18 mouse cellular contexts compared by ENCODE assay signal in genomic region chr9:21439456-21439855, GRCm38 (mm10). TPM values are rescaled to one million over a fixed set of nuclear protein-coding genes. Genes with fewer than 3 reads are reported as not detected.
A peak's percentile ranks its signal among the peaks of the same experiment; 100 is the strongest.
DNase-seq lines count a peak whose midpoint lies in the region; ATAC-seq and TF ChIP-seq lines count a peak whose summit lies in the region.
"Had no signal": no experiment of that assay in that cellular context is flagged by ENCODE, and none has a peak within 500 bp of the region (broad histone marks: within the 10 kb centered on the region; RNA-seq: fewer than 3 reads in every experiment).

No protein-coding gene starts in this region.

- 0 out of 2 replicates have a peak, but pooled peaks have one; percentile 35 for ATAC-seq in frontal cortex, adult (ENCODE audit: low TSS enrichment)
- ATAC-seq in liver, postnatal 0 days: peak; percentile 40
- ATAC-seq in midbrain, embryonic 13.5 days: no peak
- ATAC-seq: activated CD4-positive, CD25-positive, alpha-beta regulatory T cell, adult 4 months; forebrain, embryonic 15.5 days; intestine, postnatal 0 days had no signal

- no peak overlapping the region for H3K27ac ChIP-seq in liver, postnatal 0 days (ENCODE audit: low read depth)
- H3K27ac ChIP-seq in midbrain, embryonic 13.5 days: no peak overlapping the region
- H3K27ac ChIP-seq: forebrain, embryonic 15.5 days; hindbrain, embryonic 12.5 days; liver, embryonic 13.5 days; midbrain, embryonic 12.5 days had no signal

- H3K4me3 ChIP-seq in liver, postnatal 0 days (ENCODE audit: low read depth, low read length): no peak overlapping the region
- no peak overlapping the region for H3K4me3 ChIP-seq in midbrain, embryonic 13.5 days (replicated peaks)
- H3K4me3 ChIP-seq: embryonic facial prominence, embryonic 13.5 days; forebrain, embryonic 15.5 days; hindbrain, embryonic 12.5 days; liver, embryonic 13.5 days; midbrain, embryonic 12.5 days had no signal

- H3K9ac ChIP-seq in liver, postnatal 0 days (replicated peaks): no peak overlapping the region
- no peak overlapping the region for H3K9ac ChIP-seq in midbrain, embryonic 13.5 days (replicated peaks)
- H3K9ac ChIP-seq: embryonic facial prominence, embryonic 13.5 days; forebrain, embryonic 15.5 days; hindbrain, embryonic 12.5 days; liver, embryonic 13.5 days; midbrain, embryonic 12.5 days had no signal

- TF ChIP-seq CTCF in liver, postnatal 0 days (IDR thresholded peaks at IDR 0.05; ENCODE audit: low read depth): no peak

- H3K4me2 ChIP-seq in liver, postnatal 0 days (ENCODE audit: low read depth, low read length): no peak overlapping the region
- H3K4me2 ChIP-seq in midbrain, embryonic 13.5 days (replicated peaks): no peak overlapping the region
- H3K4me2 ChIP-seq: embryonic facial prominence, embryonic 13.5 days; forebrain, embryonic 15.5 days; hindbrain, embryonic 12.5 days; liver, embryonic 13.5 days; midbrain, embryonic 12.5 days had no signal

- WGBS in liver, postnatal 0 days (ENCODE audit: insufficient replicate concordance): 77% methylated on average over 3 of the region's 3 CpGs
- 89% methylated on average over 3 of the region's 3 CpGs for WGBS in midbrain, embryonic 13.5 days

- DNase-seq in frontal cortex, postnatal 25 days (ENCODE audit: low spot score in 2 of 2): no peak
- peak; percentile 76 for DNase-seq in layer of hippocampus, adult 9-11 months
- DNase-seq in layer of hippocampus, adult 9-10 months (ENCODE audit: low spot score): no peak
- peak; percentile 23 for DNase-seq in MEL-GATA-1-ER (ENCODE audit: extremely low read depth, low read depth)
- no peak for DNase-seq in liver, postnatal 0 days
- no peak for DNase-seq in lung, postnatal 36 days
- DNase-seq: B cell, adult 2 months; gastrocnemius, postnatal 10 days; kidney, postnatal 14 days; liver, embryonic 13.5 days had no signal

- peaks cover 33% of the 10 kb centered on the region for H3K4me1 ChIP-seq in liver, postnatal 0 days (ENCODE audit: insufficient read depth)
- 0 out of 2 replicates have a peak, but pooled peaks cover 4% of the 10 kb centered on the region for H3K4me1 ChIP-seq in midbrain, embryonic 13.5 days (replicated peaks)
- H3K4me1 ChIP-seq: hindbrain, embryonic 12.5 days had no signal

- no peaks in the 10 kb centered on the region for H3K9me3 ChIP-seq in liver, postnatal 0 days (ENCODE audit: low read length)
- H3K9me3 ChIP-seq in midbrain, embryonic 13.5 days: no peaks in the 10 kb centered on the region
- H3K9me3 ChIP-seq: embryonic facial prominence, embryonic 13.5 days; forebrain, embryonic 15.5 days; hindbrain, embryonic 12.5 days; liver, embryonic 13.5 days; midbrain, embryonic 12.5 days had no signal

- TF ChIP-seq EP300 in liver, postnatal 0 days (IDR thresholded peaks at IDR 0.05; ENCODE audit: low read depth): no peak

- H3K36me3 ChIP-seq in liver, postnatal 0 days (replicated peaks; ENCODE audit: insufficient read depth, low read length): 0 out of 2 replicates have a peak, but pooled peaks cover 2% of the 10 kb centered on the region
- H3K36me3 ChIP-seq in midbrain, embryonic 13.5 days: no peaks in the 10 kb centered on the region
- H3K36me3 ChIP-seq: forebrain, embryonic 15.5 days; hindbrain, embryonic 12.5 days; midbrain, embryonic 12.5 days had no signal

- H3K27me3 ChIP-seq in liver, postnatal 0 days (ENCODE audit: insufficient read depth, low read length): no peaks in the 10 kb centered on the region
- H3K27me3 ChIP-seq in midbrain, embryonic 13.5 days: no peaks in the 10 kb centered on the region
- H3K27me3 ChIP-seq: embryonic facial prominence, embryonic 13.5 days; forebrain, embryonic 15.5 days; hindbrain, embryonic 12.5 days; liver, embryonic 13.5 days; midbrain, embryonic 12.5 days had no signal

RNA-seq across cellular contexts. Expression of gene Dnm2, which starts 14.7 kb away (rescaled TPM):
- 29.5 and 35.2 TPM in 2 replicates for polyA plus RNA-seq in liver, postnatal 0 days (2015; fragmentation: Nextera tagmentation; extraction: Ambion mirVana)
- polyA plus RNA-seq in midbrain, embryonic 13.5 days (2015; fragmentation: Nextera tagmentation; extraction: Ambion mirVana): 66.9 and 71.8 TPM in 2 replicates

RNA-seq across cellular contexts. Expression of gene Qtrt1, which starts 27.8 kb away (rescaled TPM):
- polyA plus RNA-seq in liver, postnatal 0 days (2015; fragmentation: Nextera tagmentation; extraction: Ambion mirVana): 11.3 and 13.7 TPM in 2 replicates
- polyA plus RNA-seq in midbrain, embryonic 13.5 days (2015; fragmentation: Nextera tagmentation; extraction: Ambion mirVana): 52.3 and 53.0 TPM in 2 replicates

Comparison
In these comparisons a context has a peak if more than half of its experiments do, and no peak if none do; other contexts are left out.
1. DNase-seq: peak in layer of hippocampus, adult 9-11 months (single experiment) and MEL-GATA-1-ER (single experiment); none in frontal cortex, postnatal 25 days (0 of 2), layer of hippocampus, adult 9-10 months (single experiment), liver, postnatal 0 days (single experiment) and lung, postnatal 36 days (single experiment).